Mouse (Mus musculus): Measurements from ENCODE around the gene Snf8.

Gene Snf8

DNA sequence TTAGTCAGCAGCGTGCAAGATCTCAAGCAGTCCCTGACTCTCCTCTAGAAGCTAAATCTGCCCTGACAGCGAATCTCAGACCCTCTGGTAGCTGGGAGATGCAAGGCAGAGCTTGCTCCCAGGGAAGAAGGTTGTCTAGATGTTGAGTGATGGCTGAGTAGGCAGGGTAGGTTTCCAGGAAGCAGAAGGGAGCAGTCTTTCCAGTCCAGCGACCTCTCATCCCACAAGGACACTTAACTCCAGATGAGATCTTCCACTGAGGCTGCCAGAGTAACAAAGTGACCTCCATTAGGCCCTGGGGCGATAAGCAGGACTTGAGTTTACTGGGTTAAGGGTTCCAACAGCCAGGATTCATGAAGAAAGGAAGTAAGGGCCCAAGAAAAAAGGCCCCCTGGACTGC is 14.1 kb upstream of the Snf8 start:
- no peak for DNase-seq (ENCODE audit: low spot score in 2 of 2)

DNA sequence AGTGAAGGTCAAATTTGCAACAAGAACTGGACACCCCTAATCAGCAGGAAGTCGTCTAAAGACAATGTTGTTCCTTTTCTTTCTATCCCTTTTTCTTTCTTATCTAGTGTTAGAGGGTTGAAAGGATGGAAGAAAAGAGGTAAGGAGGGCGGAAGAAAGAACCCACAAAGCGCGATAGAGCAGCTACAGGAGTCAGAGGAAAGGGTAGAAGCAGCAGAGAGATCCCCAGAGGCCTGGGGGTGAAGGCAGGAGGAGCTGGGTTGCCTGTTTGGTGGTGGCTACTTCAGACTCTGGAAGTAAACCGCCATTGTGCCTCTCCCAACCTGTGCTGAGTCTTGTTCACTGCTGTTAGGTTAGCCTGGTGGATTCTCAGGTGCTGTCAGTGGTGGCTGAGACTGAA is 6.6 kb upstream of the Snf8 start:
- no peak for DNase-seq (ENCODE audit: low spot score in 2 of 2)

DNA sequence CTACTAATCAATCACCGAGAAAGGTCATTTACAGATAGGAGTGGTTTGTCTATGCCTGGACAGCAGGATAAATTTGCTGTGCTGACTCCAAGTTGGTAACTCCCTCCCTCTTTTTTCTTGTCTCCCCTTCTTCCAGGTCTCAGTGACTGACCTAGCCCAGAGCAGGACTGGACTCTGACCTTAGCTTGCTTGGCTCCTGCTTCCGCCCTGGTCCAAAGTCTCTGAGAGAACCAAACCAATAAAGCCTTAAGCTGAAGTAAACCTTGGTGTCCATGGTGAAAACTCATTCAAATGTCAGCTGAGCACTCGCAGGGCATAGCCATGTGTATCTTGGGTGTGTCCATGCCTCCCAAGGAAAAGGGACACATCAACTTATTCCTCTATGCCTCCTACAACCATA is 4.1 kb upstream of the Snf8 start:
- DNase-seq (ENCODE audit: low spot score in 2 of 2), result no peak

DNA sequence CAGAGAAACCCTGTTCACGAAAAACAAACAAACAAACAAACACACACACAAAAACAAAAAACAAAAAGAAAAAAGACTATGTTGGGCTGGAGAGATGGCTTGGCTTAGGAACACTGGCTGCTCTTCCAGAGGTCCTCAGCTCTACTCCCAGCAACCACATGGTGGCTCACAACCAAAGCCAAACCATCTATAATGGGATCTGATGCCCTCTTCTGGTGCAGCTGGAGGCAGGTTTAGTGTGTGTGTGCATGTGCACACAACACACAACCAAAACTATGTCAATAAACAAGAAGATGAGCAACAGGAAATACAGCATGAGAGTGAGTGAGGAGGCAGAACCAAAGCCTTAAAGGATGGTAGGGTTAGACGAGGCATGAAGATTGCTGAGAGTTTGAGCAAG is 3.0 kb upstream of the Snf8 start:
- no peak for DNase-seq (ENCODE audit: low spot score in 2 of 2)

DNA sequence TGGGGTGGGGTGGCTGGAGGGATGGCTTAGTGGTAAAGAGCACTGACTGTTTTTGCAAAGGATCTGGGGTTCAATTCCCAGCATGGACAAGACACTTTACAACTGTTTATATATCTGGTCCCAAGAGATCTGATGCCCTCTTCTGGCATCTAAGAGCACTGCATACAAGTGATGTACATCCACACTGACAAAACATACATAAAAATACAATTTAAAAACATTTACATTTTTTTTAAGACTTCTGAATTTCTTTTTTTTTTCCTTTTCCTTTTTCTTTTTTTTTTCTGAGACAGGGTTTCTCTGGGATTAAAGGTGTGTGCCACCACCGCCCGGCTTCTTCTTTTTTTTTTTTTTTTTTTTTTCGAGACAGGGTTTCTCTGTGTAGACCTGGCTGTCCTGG is 1.4 kb upstream of the Snf8 start:
- DNase-seq (ENCODE audit: low spot score in 2 of 2), result no peak

DNA sequence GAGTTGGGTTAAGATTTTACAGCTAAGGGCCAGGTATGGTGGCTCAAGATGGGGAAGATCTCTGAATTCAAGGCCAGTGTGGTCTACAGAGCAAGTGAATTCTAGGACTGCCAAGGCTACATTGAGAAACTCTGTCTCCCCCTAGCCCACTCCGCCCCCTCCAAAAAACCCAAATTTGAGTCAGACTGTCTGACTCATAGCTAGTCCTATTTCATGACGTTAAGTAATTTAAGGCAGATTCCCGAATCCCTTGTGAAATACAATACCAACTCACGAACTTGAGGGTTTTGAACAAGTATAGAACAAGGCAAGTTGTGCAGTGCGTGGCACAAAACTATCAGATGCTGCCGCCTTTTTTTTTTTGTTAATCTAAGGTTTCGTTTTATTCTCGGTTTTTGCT is 569 bp upstream of the Snf8 start:
- no peak for DNase-seq (ENCODE audit: low spot score in 2 of 2)

DNA sequence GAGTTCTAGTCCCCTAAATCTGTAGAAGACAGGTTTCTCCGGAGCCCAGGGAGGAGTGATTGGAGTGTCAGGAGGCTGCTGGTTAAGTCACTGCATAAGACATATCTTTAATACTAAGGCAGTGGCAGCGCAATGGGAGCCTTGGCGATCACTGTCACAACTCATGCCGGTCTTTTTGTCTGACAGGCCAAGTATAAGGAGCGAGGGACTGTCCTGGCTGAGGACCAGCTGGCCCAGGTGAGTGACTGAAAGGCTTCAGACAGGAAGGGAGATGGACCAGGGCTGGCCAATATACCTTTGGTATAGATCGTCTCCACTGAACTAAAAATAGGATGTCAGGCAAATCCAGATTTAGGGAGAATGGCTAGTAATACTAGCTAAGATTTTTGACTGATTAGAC is 448 bp downstream of the Snf8 start:
- no peak for DNase-seq (ENCODE audit: low spot score in 2 of 2)

DNA sequence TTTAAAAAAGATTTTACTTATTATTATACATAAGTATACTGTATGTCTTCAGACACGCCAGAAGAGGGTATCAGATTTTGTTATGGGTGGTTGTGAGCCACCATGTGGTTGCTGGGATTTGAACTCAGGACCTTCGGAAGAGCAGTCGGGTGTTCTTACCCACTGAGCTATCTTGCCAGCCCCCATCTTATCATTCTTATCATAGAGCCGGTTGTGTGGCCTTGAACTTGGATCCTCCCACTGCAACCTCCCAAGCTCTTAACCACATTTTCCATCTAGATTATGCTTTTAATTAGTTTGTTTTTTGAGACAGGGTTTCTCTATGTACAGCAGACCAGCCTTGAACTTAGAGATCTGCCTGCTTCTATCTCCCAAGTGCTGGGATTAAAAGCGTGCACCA is 2.8 kb downstream of the Snf8 start:
- no peak for DNase-seq (ENCODE audit: low spot score in 2 of 2)

DNA sequence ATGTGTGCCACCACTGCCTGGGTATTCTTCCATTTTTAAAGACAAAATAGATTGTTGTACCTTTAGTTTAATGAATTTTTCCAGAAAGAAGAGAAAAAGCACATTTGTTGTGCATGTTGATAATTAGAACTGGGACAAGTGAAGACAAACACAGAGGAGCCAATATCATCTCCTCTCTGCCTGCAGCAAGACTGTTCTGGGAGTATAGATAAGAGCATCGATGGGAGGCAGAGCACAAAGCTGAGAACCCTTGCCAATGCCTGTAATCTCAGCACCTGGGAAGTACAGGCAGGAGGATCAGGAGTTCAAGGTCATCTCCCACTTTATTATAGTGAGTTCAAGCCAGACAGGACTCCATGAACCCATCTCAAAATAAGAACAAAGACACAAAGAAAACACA is 3.9 kb downstream of the Snf8 start:
- no peak for DNase-seq (ENCODE audit: low spot score in 2 of 2)

DNA sequence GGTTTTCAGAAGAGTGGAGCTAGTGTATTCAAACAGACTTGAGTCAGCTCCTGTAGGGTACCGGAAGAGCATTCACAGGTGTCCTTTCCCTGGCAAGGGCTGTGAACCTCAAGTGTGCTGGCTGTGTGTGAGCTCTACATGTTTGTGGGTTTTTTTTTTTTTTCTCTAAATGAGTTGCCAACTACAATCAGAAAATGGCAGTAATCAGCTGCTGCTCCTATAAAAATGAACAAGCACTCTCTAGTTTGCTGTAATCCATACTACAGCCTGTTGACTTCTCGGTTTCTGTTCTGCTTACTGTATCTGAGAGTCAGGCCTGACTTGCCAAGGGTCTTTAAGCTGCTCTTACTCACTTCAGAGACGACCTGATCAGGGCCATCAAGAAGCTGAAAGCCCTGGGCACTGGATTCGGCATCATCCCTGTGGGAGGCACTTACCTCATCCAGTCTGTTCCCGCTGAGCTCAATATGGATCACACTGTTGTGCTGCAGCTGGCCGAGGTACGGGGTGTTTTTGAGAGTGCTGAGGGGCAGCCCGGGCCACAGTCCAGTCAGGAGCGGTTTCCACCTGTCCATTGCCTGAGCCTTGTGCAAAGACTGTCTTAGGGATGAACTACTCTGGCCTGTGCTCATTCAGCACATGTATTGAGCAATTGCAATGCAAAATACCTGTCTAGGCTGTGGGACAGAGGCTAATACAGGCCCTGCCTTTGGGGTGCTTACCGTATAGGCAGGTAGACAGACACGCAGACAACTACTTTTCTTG is 10.3 kb downstream of the Snf8 start:
- no peak for DNase-seq (ENCODE audit: low spot score in 2 of 2)

DNA sequence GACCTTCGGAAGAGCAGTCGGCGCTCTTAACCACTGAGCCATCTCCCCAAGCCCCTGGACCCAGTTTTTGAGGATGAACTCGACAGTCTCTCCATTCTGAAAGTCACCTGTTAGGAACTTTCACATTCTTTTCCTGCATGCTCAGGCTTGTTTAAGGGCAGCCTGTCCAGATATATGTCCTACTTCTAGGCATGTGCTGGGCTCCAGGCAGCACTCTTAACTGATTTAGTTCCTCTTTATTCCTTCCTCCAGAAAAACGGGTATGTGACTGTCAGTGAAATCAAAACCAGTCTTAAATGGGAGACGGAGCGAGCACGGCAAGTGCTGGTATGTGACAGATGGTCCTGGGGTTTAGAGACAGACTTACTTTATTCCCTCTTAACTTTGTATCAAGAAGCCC is 11.3 kb downstream of the Snf8 start:
- no peak for DNase-seq (ENCODE audit: low spot score in 2 of 2)

DNA sequence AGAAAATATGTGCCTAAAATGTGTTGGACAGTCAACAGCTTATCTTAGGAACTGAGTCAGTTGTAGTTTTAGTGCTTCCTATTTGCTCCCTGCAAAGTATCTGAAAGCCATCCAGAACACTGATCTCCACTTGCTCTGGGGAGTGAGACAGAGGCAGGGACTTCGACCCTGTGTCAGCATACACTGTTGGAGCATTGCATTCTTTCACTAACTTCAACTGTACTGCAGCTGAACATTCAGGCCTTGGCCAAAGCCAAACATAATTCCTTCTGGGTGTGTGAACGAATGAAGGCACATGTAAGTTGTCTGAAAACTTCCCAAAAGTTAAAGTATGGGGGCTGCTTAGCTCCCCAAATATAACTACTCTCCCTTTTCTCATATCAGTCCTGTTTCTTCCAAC is 12.1 kb downstream of the Snf8 start:
- DNase-seq (ENCODE audit: low spot score in 2 of 2), result no peak

DNA sequence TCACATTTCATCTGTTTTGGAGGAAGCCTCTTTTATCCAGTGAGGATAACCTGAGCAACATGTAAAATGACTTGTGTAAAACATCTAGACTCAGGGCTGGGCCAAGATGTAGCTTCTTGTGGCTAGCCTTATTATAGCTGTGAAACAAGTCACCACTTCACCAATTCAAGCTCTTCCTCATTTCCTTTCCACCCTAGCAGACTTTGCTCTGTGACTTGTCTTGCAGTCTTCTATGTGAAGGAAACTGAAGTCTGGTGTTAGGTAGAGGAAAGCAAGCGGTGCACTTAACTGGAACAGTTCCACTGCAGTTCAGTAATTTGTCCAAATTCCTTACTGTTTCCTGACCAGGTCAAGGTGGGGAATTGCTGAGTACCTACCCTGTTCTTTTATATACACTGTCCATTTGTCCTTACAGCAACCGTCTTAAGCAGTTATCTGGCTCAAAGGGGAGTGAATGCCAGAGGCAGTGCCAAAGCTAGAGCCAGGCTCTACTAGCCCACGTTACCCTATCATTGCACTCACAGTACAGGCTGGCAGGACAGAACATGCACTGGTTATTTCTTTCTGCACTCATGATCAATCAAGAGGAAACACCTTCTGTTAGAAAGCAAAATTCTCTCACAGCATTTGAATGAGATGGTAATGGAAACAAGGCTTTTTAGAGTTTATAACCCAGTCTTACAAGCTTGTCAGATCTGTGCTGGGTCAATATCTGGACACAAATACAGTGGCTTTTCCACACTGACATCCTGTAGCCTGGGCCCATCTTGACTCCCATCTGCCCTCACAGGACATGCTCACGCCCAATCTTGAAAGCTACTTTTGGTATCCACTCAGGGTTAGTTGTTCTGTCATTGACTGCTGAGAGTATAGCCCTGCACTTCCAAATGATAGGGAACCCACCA is 13.0 kb downstream of the Snf8 start:
- no peak for DNase-seq (ENCODE audit: low spot score in 2 of 2)

DNA sequence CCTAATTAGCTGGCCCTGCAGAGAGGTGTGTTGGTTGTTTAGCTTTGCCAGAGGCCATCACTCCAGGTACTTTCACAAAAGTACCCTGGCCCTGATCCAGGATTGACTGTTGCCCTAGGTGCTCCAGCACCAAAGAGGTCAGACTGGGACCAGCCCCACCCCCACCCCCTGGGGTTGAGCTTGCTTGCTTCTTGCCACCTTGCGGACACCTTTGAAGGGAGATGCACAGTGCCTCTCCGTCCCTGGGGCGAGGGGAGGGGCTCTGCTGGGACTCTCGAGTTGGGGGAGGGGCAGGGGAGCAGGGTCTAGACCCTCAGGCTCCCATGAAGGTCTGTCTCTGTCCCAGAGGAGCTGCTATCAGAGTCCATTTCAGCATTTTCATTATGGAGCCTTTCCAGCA is 15.3 kb downstream of the Snf8 start:
- no peak for DNase-seq (ENCODE audit: low spot score in 2 of 2)

DNA sequence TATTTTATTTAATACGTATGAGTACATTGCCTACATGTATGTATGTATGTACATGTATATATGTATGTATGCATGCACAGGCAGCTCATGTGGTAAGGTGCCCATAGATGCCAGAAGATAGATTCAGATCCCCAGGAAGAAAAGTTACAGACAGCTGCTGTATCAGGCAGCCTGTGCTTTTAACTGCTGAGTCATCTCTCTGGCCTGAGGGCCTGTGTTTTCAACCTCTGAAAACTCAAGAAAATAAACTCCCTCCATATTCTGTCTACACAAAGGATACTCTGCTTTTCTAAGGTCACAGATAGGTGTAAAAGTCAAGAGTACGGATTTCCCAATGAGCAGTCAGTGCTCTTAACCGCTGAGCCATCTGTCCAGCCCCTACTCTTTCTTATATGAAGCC is 16.2 kb downstream of the Snf8 start:
- no peak for DNase-seq (ENCODE audit: low spot score in 2 of 2)

DNA sequence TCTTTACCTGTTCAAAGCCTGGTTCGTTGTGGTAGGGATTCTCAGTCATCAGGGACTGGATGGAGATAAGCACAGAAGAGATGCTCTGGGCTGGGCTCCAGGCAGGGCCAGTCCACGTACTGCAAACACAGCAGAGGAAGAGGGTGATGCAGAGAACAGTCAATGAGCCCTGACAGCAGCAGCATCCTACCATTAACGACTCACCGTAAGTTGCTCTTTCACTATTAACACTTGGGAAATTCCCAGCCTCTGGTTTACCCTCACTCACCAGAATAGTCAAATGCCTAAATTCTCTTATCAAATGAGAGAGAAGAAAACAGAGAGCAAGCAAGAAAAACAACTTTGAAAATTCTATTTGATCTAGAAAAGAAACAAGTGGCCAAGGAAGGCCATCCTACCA is 23.6 kb downstream of the Snf8 start:
- no peak for DNase-seq (ENCODE audit: low spot score in 2 of 2)

DNA sequence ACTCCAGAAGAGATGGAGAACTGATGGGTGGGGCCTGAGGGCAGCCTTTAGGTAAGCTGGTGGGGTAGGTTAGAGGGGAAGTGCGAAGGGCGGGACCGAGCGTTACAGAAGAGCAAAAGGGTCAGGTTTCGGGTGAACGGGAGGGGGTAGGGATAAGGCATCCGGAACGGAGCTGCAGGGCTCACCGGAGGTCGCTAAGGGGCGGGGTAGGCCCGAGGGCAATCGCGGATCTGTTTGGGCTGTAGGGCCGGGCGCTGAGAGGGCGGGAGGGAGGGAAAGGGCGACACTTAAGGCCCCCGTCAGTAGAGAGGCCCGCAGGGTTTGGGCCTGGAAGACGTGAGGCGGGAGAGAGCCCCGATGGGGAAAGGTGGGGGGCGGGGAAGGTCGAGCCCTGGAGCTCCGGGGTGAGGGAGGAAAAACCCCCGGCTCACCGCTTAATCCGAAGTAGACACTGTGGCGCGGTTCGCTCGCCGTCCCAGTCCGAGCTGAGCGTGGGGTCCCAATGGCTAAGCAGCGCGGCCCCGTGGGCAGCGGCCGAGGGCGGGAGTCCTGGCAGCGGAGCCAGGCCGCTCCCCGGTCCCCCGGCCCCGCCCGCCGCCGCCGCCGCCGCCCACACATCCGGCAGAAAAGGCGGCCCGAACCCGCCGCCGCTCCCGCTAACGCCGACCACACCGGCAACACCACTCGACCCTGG is 30.0 kb downstream of the Snf8 start:
- no peak for DNase-seq (ENCODE audit: low spot score in 2 of 2)

DNA sequence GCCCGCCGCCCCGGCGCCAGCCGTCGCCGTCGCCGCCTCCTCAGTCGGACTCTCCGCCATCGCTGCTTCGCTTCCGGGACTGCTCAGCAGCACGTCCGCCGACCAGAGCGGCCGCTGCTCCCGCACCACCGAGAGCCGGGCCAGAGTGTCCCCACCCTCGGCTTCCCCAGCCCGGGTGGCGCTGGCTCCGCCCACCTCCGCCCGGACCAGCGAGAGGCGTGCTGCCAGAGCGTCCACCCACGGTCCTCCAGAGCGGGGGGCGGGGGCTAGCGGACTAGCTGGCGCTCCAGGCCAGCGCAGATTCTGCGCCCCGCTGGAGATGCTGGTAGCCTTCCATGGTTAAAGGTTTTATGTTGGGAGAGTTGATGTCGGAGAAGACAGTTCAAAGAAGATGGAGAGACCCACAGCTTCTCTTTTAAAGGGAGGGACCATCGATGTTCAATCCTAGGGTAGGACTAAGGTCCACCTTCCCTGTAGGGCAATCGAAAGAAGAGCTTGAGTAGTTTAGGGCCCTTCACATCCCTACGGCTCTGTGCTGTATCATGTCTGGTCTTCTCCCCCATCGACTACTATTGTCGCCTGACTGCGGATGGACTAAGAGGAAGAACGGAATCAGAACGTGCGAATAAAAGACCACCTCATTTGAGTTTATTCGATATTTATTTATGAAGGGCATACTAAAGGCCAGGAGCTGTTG is 30.7 kb downstream of the Snf8 start, which contains the start of gene Ube2z:
TSS of gene Ube2z (minus strand) at position 174 of the 697 bp plus-strand sequence.
- DNase-seq (ENCODE audit: low spot score in 2 of 2), result peak; percentile 94 to 97

DNA sequence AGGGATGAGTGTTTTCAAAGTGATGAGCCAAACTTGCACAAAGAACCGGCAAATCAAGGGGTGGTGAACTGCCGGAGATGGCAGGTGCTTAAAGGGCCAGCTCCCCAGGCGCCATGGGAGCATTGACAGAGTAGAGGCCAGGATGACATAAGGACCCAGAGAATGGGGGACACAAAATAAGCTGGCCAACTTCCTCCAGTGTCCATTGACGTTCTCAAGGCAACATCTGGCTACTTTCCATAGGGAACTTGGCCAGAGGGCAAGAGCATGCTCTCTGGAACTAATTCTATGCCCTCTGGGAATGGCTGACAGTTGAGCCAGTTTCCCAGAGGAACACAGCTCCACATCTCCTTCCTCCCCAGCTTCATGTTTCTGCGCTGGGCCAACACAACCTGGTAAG is 33.5 kb downstream of the Snf8 start:
- no peak for DNase-seq (ENCODE audit: low spot score in 2 of 2)

DNA sequence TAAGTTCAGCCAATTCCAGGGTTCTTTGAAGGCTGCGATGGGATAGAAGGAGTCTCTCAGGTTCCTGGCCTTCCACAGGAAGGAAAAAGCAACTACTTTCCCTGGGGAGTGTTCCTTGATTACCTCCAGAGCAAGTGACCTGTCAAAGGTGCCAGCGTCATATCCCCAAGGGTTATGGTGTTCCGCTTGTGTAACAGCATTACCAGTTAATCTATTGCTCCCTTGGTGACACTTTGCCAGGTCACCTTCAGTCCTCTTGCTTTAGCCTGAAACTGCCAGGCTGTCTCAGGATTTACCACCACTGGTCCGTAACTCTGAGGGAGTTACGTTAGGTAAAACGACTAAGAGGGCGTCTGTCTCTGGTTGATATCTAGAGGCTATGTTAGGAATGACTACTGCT is 35.7 kb downstream of the Snf8 start:
- no peak for DNase-seq (ENCODE audit: low spot score in 2 of 2)

DNA sequence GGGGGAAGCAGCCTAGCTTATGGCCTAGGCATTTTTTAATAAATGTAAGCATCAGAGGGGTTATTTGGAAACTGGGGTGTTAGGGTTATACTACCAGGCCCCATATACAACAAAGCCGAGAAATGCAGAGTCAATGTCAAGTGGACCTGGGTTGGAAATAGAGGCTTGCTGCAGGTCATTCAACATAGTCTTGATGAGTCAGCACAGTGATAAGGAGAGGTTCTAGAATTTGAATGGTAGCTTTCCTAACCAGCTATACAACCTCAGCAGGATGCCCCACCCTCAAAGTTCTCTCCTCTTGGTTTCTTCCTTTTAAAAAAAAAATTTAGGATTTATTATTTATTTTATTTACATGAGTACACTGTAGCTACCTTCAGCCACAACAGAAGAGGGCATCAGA is 36.3 kb downstream of the Snf8 start:
- DNase-seq (ENCODE audit: low spot score in 2 of 2), result no peak

Measured in frontal cortex, postnatal 10 days (tissue).